Mouse (Mus musculus): ENCODE measurements around the gene Gm17728.
"Not testable (repeated sequence)": the region's sequence is repeated elsewhere in the genome, so short reads cannot be mapped to it uniquely, and the experiment has no call there.

Gene Gm17728

GRCm38 (mm10) chr17:9421760-9422159 lies at the start of gene Gm17728:
Gm17728 (plus strand) TSS chr17:9422060.
- not testable (repeated sequence) for DNase-seq (ENCODE audit: low read depth, low spot score)

GRCm38 (mm10) chr17:9397493-9397892 lies 24.4 kb upstream of the Gm17728 start:
- DNase-seq (ENCODE audit: low read depth, low spot score) = no peak

- no peak for DNase-seq (ENCODE audit: low read depth, low spot score)
Measured at GRCm38 (mm10) chr17:9398551-9398950, 23.3 kb upstream of the Gm17728 start.

GRCm38 (mm10) chr17:9403991-9404390 lies 17.9 kb upstream of the Gm17728 start:
- DNase-seq (ENCODE audit: low read depth, low spot score) = no peak

GRCm38 (mm10) chr17:9407640-9408039 lies 14.2 kb upstream of the Gm17728 start:
- DNase-seq (ENCODE audit: low read depth, low spot score) = no peak

- DNase-seq (ENCODE audit: low read depth, low spot score) = no peak
Measured at GRCm38 (mm10) chr17:9419016-9419415, 2.8 kb upstream of the Gm17728 start.

- DNase-seq (ENCODE audit: low read depth, low spot score) = no peak
Measured at GRCm38 (mm10) chr17:9428374-9428994, 6.6 kb downstream of the Gm17728 start.

- no peak for DNase-seq (ENCODE audit: low read depth, low spot score)
Measured at GRCm38 (mm10) chr17:9439997-9440655, 18.3 kb downstream of the Gm17728 start.

GRCm38 (mm10) chr17:9456406-9456805 lies 34.5 kb downstream of the Gm17728 start:
- no peak for DNase-seq (ENCODE audit: low read depth, low spot score)

- DNase-seq (ENCODE audit: low read depth, low spot score) = no peak
Measured at GRCm38 (mm10) chr17:9460904-9461303, 39.0 kb downstream of the Gm17728 start.
